Mouse (Mus musculus) brain, embryonic 18.5 days (tissue): ENCODE measurements around the gene Scmh1.

Source experiments
- DNase-seq: peaks from one replicate; pipeline ENCODE4 v3.0.0-alpha.2; 2012; ENCODE audit warnings: low read depth, low spot score

The Scmh1 gene

DNA sequence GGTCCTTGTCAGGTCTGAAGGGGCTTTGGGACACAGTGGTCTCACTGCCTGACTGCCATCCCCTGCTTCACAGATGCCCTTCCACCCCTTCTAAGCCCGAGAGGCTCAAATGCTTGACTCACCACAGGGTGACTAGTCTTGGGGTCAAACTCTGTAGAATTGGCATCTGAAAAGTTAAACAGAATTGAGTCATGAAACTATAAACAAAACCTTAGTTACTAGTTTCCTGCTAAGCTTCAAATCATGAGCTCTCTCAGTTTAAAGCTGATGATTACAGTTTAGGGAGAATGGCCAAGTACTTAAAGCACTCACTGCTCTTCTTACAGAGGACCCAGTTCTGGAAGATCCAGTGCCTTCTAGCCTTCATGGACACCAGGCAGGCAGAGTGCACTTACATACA lies 139.8 kb downstream of the Scmh1 start:
- no peak for DNase-seq

DNA sequence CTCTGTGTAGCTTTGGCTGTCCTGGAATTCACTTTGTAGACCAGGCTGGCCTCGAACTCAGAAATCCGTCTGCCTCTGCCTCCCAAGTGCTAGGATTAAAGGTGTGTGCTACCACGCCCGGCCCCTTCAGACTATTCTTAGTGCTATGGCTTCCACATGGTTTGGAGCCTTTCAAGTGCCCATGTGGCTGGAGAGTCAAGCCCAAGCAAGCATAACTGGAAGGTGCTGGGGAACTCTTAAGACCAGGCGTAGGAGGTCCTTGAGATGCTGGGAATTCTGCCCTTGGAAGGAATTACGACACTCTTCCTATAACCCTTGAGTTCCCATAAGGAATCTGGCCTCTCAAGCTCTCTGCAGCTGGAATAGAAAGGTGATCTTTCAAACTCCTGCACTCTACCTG lies 151.5 kb downstream of the Scmh1 start:
- no peak for DNase-seq

DNA sequence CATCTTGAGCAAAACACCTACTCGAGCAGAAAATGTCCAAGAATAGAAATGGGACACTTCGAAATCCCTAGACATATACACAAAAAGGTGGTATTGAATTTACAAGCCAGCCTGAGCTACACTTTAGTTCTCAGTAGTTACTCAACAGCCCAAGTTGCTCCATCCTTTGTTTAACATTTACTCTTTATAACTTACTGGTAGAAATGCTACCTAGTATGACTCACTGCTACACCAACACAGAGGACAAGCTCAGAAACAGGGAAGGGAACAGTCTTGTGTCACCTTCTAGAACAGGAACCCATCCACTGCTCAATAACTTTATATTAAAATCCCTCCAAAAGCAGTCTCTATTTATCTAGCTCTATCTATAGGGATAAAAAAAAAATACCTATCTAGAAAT lies 160.6 kb downstream of the Scmh1 start:
- no peak for DNase-seq

DNA sequence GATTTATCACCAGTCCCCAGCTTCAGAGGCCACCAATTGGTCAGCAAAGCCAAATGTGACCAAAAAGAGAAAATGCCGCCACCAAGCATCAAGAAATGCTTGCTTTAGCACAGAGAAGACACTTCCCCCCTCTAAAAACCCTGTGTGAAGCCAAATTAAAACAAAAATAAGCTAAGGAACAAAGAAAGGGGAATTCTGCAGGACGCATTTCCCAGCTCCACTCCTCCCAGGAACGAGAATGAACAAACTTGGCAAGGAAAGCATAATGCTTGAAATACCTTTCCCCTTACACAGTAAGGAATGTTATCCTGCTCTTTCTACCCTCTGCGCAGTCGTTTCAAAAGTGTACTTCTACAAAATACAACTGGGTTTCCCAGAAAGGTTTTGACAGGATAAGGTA lies 162.9 kb downstream of the Scmh1 start:
- DNase-seq, result no peak

DNA sequence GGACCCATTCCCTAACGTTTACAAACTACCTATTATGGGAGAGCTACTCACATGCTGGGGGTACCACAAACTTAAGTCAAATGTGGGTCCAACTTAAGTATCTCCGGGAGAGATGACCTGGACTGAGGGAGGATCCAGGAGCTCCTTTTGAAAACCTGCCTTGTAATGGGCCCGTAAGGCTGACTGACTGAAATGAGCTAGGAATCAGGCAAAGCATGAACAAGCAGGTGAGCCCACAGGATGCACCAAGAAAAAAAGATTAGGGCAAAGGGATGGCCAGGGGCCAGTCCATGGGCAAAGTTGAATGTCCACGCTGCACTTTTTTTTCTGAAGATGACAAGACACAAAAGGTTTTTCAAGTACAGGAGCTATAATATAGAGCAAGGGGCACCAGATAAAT lies 163.9 kb downstream of the Scmh1 start:
- DNase-seq, result no peak

DNA sequence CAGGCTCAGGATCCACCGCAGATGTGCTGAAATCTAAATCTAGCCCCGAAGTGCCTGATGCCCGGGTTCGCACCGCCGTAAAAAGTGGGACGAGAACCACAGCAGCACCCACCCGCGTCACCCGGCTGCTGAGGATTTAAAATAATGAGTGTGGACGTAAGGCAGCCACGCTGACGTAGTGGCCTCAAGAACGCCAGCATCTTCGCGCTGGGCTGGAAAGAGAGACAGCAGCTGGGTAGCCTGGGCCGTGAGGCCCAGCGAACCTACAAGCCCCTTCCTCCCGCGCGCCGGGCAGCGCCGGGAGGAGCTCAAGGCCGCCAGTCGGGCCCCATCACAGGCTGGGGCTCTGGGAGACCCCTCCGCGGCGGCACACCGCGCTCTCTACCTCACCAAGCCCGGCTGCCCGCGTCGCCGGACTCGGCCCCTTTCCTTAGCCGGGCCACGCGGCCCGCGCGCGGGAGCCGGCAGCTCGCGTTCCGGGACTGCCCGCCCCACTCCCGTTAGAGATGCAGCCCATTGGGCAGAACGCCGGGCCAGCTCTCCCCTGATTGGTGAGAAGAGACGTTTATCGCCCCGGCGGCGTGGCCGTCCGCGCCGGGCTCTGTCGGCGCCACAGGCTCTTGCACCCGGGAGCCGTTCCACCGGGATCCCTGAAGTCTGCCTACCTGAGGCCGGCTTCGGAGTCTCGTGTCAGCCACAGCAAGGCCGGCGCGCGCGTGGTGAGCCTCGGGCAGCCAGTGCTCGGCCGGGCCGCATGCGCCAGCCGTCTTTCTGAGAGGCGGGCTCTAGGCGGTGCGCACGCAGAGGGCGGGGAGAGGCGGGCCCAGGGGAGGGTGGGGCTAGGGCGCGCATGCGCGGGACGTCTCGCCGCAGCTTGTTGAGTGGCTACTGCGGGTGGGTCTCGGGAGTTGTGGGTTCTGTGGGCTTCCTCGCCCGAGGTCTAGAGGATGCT lies 164.7 kb downstream of the Scmh1 start, which contains the start of gene Ctps:
TSS of gene Ctps (minus strand) at position 791 of the 952 bp plus-strand sequence.
- DNase-seq, result peak; percentile 89

DNA sequence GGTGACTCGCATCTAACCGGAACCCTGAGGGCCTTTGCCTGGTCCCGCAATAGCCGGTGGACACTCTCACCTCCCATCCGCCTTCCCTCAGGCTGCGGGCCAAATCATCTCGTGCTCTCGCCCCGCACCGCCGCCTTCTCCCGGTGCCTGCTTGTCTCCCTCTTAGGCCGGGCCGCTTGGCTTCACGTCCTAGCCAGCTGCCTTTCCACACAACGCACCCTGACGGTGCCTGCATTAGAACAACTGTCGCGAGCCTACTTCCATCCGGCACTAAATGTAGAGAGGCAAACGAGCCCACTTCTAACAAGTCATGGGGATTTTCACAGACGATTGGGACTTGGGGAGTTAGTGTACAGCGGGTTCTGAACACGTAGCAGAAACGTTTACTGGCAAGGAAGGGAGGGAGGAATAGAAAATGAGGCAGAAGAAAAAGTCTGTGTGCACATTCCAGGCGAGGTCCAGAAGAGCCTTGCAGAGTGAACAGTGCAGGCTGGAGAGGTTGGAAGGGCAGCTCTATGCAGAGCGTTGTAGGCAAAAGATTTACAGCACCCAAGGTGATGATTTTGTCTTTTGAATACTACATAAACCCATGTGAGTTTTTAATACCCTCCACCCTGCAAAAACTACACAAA lies 165.5 kb downstream of the Scmh1 start:
- no peak for DNase-seq

DNA sequence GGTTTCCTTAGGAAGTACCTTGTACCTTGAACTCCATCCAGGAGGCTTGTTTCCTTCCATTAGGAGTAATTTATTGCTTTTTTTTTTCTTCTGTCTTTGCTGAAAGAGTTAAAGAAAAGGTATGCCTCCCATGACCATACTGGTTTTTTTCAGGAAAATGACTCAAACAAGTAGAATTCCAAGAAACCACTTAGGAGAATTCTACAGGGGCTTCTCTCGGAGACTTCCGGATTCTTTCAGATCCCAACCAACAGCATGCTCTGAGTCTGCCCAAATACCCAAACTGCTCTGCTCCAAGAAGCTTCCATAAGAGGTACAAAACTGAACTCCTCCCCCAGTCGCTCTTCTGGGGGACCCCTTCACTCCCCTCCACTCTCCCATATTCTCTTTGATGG lies 166.0 kb downstream of the Scmh1 start:
- DNase-seq, result no peak

DNA sequence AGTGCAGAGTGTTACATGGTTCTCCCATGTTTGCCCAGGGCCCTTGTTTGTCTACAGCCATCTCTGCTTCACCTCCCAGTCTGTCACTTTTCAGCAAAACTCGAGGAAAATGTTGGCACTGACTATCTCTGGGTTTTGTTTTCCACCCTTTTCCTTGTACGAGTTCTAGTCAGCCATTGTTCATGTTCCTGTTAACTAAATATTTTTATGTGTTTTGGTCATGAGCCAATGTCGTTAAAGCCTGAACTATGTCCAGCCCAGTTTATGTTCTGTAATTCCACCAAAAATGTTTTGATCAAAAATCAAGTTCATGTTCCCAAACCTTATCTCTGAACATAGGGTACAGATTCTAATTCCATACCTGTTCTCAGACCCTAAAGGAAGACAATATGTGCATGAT lies 166.6 kb downstream of the Scmh1 start:
- no peak for DNase-seq
